Mouse (Mus musculus): ENCODE results near the gene Capn2. TPM values are rescaled to one million over a fixed set of nuclear protein-coding genes. Genes with fewer than 3 reads are reported as not detected.

Gene Capn2
- polyA plus RNA-seq, 1 experiment from 2014 or later, result 281 TPM

GRCm38 (mm10) chr1:182491839-182492238, 25.6 kb downstream of the Capn2 start:
- CTCF ChIA-PET, result interaction anchor here (1.0 to 1.3 kb wide), 2 partner anchors 25 to 27 kb away, joined by 4 to 6 read pairs; partner anchors contain the start of gene Capn2
- POLR2A ChIA-PET, result interaction anchor here (0.9 kb wide), 1 partner anchor 15 kb away, joined by 3 read pairs; no protein-coding TSS in a partner anchor
- in situ Hi-C loops (cut with MboI; ENCODE audit: low pct_unique_long_range_greater_than_20kb), result loop anchor here (5.0 kb wide), 1 partner anchor 45 kb away; no protein-coding TSS in a partner anchor
- TF ChIP-seq CTCF (IDR thresholded peaks at IDR 0.05), result no peak
- H3K27me3 ChIP-seq, result no peaks in the 10 kb centered on the region
- DNase-seq (ENCODE audit: low read depth, low spot score) (no peak), ATAC-seq (no peak)

GRCm38 (mm10) chr1:182490568-182490967, 26.8 kb downstream of the Capn2 start:
- no peak for TF ChIP-seq CTCF (IDR thresholded peaks at IDR 0.05)
- ATAC-seq (no peak), DNase-seq (ENCODE audit: low read depth, low spot score) (no peak)
- ChIA-PET POLR2A (interaction anchor here (1.4 to 1.5 kb wide), 2 partner anchors 29 to 38 kb away, joined by 3 to 4 read pairs; no protein-coding TSS in a partner anchor), CTCF (interaction anchor here (1.3 to 2.0 kb wide), 5 partner anchors 9 to 56 kb away, joined by 4 to 9 read pairs (median 5); partner anchors contain the start of gene Capn2)
- no peaks in the 10 kb centered on the region for H3K27me3 ChIP-seq
- in situ Hi-C loops (cut with MboI; ENCODE audit: low pct_unique_long_range_greater_than_20kb), result loop anchor here (5.0 kb wide), 1 partner anchor 47 kb away; no protein-coding TSS in a partner anchor

DNA sequence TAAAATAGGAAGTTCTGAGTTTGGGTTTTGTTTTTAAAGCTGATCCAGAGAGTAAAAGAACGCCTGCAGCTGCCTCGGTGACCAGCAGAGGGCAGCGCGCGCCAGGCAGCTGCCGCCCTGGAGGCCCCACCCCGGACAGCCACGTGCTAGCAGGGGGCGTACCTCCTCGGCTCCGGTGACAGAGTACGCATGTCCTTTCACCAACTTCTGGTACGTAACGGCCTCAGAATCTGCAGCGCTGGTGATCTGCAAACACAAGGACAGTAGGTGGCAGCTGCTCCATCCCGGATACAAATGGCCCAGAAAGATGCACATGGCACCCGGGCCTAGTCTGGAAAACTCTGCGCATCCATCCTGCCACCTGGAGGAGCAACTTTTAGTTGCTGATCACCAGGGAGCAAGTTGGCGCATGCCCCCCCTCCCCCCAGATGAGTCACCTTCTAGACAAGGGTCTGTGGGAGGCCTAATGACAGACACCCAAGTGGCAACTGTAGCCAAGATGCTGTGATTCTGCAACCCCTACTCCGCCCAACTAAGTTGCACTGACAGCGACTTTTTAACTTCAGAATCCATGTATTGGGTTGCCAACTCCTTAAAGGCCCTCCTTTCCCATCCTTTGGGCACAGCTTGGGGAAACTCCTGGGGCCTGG, 27.5 kb downstream of the Capn2 start:
- ATAC-seq (peak; percentile 63), DNase-seq (ENCODE audit: low read depth, low spot score) (no peak)
- ChIA-PET CTCF (interaction anchor here (0.6 to 2.0 kb wide), 14 partner anchors 8 to 106 kb away, joined by 3 to 9 read pairs (median 4); no protein-coding TSS in a partner anchor), POLR2A (interaction anchor here (1.3 to 1.8 kb wide), 4 partner anchors 22 to 39 kb away, joined by 3 to 8 read pairs (median 4); partner anchors contain the start of gene Capn2)
- in situ Hi-C loops (cut with MboI; ENCODE audit: low pct_unique_long_range_greater_than_20kb), result loop anchor here (5.0 kb wide), 1 partner anchor 47 kb away; no protein-coding TSS in a partner anchor
- no peaks in the 10 kb centered on the region for H3K27me3 ChIP-seq
- TF ChIP-seq CTCF (IDR thresholded peaks at IDR 0.05), result no peak

DNA sequence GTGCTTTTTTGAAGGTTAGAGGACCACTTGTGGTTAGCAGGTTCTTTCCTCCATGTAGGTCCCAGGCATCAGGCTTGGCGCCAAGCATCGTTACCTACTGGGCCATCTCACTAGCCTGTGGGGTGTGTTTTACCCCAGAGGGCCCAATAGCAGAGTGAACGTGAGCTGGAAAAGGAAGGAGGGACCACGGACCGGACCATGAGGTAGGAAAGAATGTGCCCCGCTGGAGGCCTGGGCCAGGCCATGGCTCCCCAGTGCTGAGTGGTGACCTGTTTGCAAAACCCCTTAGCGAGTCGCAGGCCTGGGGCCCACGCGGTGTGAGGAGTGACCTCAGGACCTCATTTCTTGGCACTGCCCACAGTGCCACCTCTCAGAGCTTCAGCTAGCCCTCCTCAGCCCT, 28.9 kb downstream of the Capn2 start:
- no peak for DNase-seq (ENCODE audit: low read depth, low spot score)
- CTCF ChIA-PET, result interaction anchor here (1.1 to 1.6 kb wide), 2 partner anchors 9 to 14 kb away, joined by 3 to 9 read pairs; no protein-coding TSS in a partner anchor

GRCm38 (mm10) chr1:182483910-182484274, 33.5 kb downstream of the Capn2 start:
- DNase-seq (ENCODE audit: low read depth, low spot score) (no peak), ATAC-seq (no peak)
- ChIA-PET POLR2A (interaction anchor here (0.6 kb wide), 1 partner anchor 192 kb away, joined by 3 read pairs; no protein-coding TSS in a partner anchor), CTCF (interaction anchor here (1.1 to 1.7 kb wide), 3 partner anchors 34 to 108 kb away, joined by 3 to 6 read pairs (median 3); no protein-coding TSS in a partner anchor)
- in situ Hi-C loops (cut with MboI; ENCODE audit: low pct_unique_long_range_greater_than_20kb), result no loop called here
- H3K27me3 ChIP-seq, result no peaks in the 10 kb centered on the region
- no peak for TF ChIP-seq CTCF (IDR thresholded peaks at IDR 0.05)

More for the DNA sequence above, 28.9 kb downstream of the Capn2 start:
- TF ChIP-seq CTCF (IDR thresholded peaks at IDR 0.05), result no peak
- ATAC-seq, result no peak
- in situ Hi-C loops (cut with MboI; ENCODE audit: low pct_unique_long_range_greater_than_20kb), result no loop called here
- no peaks in the 10 kb centered on the region for H3K27me3 ChIP-seq
- POLR2A ChIA-PET, result interaction anchor here (1.8 kb wide), 1 partner anchor 28 kb away, joined by 8 read pairs; the partner anchor contains the start of gene Capn2

GRCm38 (mm10) chr1:182482991-182483909, 34.2 kb downstream of the Capn2 start:
- CTCF ChIA-PET, result interaction anchor here (1.1 to 1.7 kb wide), 3 partner anchors 35 to 107 kb away, joined by 3 to 6 read pairs (median 3); no protein-coding TSS in a partner anchor
- H3K27me3 ChIP-seq, result no peaks in the 10 kb centered on the region
- ATAC-seq (no peak), DNase-seq (ENCODE audit: low read depth, low spot score) (no peak)
- no peak for TF ChIP-seq CTCF (IDR thresholded peaks at IDR 0.05)
- in situ Hi-C loops (cut with MboI; ENCODE audit: low pct_unique_long_range_greater_than_20kb), result no loop called here
- POLR2A ChIA-PET, result interaction anchor here (0.6 to 1.5 kb wide), 3 partner anchors 14 to 191 kb away, joined by 3 to 4 read pairs (median 4); no protein-coding TSS in a partner anchor

DNA sequence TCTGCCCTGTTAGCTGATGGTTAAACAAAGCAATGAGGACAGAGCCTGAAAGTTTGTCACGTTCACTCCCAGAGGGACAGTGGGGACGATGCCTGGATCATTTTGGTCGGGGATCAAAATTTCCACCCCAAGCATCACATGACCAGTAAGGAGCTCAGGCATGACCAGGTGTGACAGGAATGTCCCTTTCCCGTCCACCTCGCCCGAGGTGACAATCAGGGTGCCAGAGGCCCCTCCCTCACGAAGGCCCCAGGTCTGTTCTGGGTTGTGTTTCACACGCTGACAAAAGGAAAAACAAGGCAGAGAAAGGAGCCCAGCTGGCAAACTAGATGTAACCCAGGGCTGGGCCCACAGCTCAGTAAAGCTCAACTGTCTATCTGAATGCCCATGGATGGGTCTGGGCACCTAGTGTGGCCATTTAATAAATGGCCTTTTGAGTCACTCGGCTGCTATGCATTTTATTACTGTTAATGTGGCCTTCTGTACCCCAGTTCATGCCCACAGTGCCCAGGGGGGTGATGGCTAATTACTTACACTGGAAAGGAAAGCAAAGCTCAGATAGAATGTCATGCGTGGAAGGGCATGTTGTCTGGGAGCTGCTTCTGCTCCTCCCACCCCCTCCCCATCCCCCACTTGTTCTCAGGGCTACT, 35.6 kb downstream of the Capn2 start:
- ChIA-PET CTCF (interaction anchor here (0.7 to 1.2 kb wide), 6 partner anchors 9 to 358 kb away, joined by 3 to 5 read pairs (median 3); partner anchors contain the start of gene Srp9), POLR2A (interaction anchor here (0.5 to 1.8 kb wide), 5 partner anchors 12 to 290 kb away, joined by 3 to 6 read pairs (median 4); no protein-coding TSS in a partner anchor)
- peak; percentile 87 for DNase-seq (ENCODE audit: low read depth, low spot score)
- in situ Hi-C loops (cut with MboI; ENCODE audit: low pct_unique_long_range_greater_than_20kb), result no loop called here
- ATAC-seq, result peak; percentile 70
- TF ChIP-seq CTCF (IDR thresholded peaks at IDR 0.05), result no peak
- H3K27me3 ChIP-seq, result no peaks in the 10 kb centered on the region

- in situ Hi-C loops (cut with MboI; ENCODE audit: low pct_unique_long_range_greater_than_20kb), result no loop called here
- TF ChIP-seq CTCF (IDR thresholded peaks at IDR 0.05), result no peak
- no peaks in the 10 kb centered on the region for H3K27me3 ChIP-seq
- CTCF ChIA-PET, result interaction anchor here (0.7 to 1.2 kb wide), 5 partner anchors 9 to 357 kb away, joined by 3 to 5 read pairs (median 3); partner anchors contain the start of gene Srp9
- no peak for DNase-seq (ENCODE audit: low read depth, low spot score)
- POLR2A ChIA-PET, result interaction anchor here (0.5 to 1.8 kb wide), 3 partner anchors 14 to 289 kb away, joined by 3 to 6 read pairs (median 3); no protein-coding TSS in a partner anchor
- ATAC-seq, result no peak
These were observed 36.3 kb downstream of the Capn2 start for GRCm38 (mm10) chr1:182481138-182481537.

GRCm38 (mm10) chr1:182478935-182479334, 38.5 kb downstream of the Capn2 start:
- CTCF ChIA-PET, result interaction anchor here (2.5 kb wide), 1 partner anchor 10 kb away, joined by 9 read pairs; no protein-coding TSS in a partner anchor
- no peak for ATAC-seq
- POLR2A ChIA-PET, result interaction anchor here (0.6 kb wide), 1 partner anchor 22 kb away, joined by 5 read pairs; no protein-coding TSS in a partner anchor
- in situ Hi-C loops (cut with MboI; ENCODE audit: low pct_unique_long_range_greater_than_20kb), result no loop called here
- no peak for DNase-seq (ENCODE audit: low read depth, low spot score)
- no peaks in the 10 kb centered on the region for H3K27me3 ChIP-seq
- no peak for TF ChIP-seq CTCF (IDR thresholded peaks at IDR 0.05)
